Mouse (Mus musculus) layer of hippocampus, postnatal 10 days (tissue): Measurements from ENCODE around the gene Laptm5. TPM values are rescaled to one million over a fixed set of nuclear protein-coding genes. Genes with fewer than 3 reads are reported as not detected.

Experiments
- DNase-seq, 2 experiments: peaks; one replicate each; pipeline ENCODE4 v3.0.0; 2021; ENCODE audit warnings: low spot score in 2 of 2
- total RNA-seq, 2 experiments: library from RNA; stranded (reverse); gene quantifications; 2 replicates each; pipeline ENCODE4 v1.2.3; 2021

Laptm5 gene
- total RNA-seq, 2 experiments from 2014 or later: 27.5 to 28.1 TPM

GRCm38 (mm10) chr4:130918805-130919749 is 6.2 kb downstream of the Laptm5 start:
- DNase-seq: no peak

GRCm38 (mm10) chr4:130919750-130920356 is 6.9 kb downstream of the Laptm5 start:
- DNase-seq: no peak

GRCm38 (mm10) chr4:130920951-130921693 is 8.2 kb downstream of the Laptm5 start:
- DNase-seq: no peak

GRCm38 (mm10) chr4:130921986-130922385 is 9.1 kb downstream of the Laptm5 start:
- DNase-seq: no peak

- no peak for DNase-seq
Measured at GRCm38 (mm10) chr4:130926274-130926673, 13.3 kb downstream of the Laptm5 start.

GRCm38 (mm10) chr4:130927821-130928220 is 14.9 kb downstream of the Laptm5 start:
- no peak for DNase-seq

GRCm38 (mm10) chr4:130942644-130943043 is 29.7 kb downstream of the Laptm5 start:
- DNase-seq: no peak

GRCm38 (mm10) chr4:130944112-130944511 is 31.2 kb downstream of the Laptm5 start, which contains the start of gene Matn1:
Gene Matn1 (plus strand): TSS chr4:130944385.
- no peak for DNase-seq

- DNase-seq: no peak
Measured at GRCm38 (mm10) chr4:130944779-130945178, 31.9 kb downstream of the Laptm5 start.

GRCm38 (mm10) chr4:130947094-130947647 is 34.2 kb downstream of the Laptm5 start:
- DNase-seq: peak; percentile 31 to 48

- no peak for DNase-seq
Measured at GRCm38 (mm10) chr4:130949821-130950384, 37.0 kb downstream of the Laptm5 start.

- DNase-seq: peak in 1 of 2 experiments; percentile 34
Measured at GRCm38 (mm10) chr4:130952531-130952930, 39.6 kb downstream of the Laptm5 start.

GRCm38 (mm10) chr4:130957156-130957555 is 44.2 kb downstream of the Laptm5 start:
- no peak for DNase-seq

- DNase-seq: no peak
Measured at GRCm38 (mm10) chr4:130958812-130959211, 45.9 kb downstream of the Laptm5 start.

- no peak for DNase-seq
Measured at GRCm38 (mm10) chr4:130959678-130960077, 46.8 kb downstream of the Laptm5 start.

GRCm38 (mm10) chr4:130960118-130960734 is 47.3 kb downstream of the Laptm5 start:
- peak; percentile 96 to 97 for DNase-seq

- DNase-seq: no peak
Measured at GRCm38 (mm10) chr4:130971278-130971677, 58.4 kb downstream of the Laptm5 start.

- peak; percentile 24 to 35 for DNase-seq
Measured at GRCm38 (mm10) chr4:130972421-130972829, 59.5 kb downstream of the Laptm5 start.

- peak; percentile 68 to 72 for DNase-seq
Measured at GRCm38 (mm10) chr4:130973332-130974263, 60.7 kb downstream of the Laptm5 start.
